Mouse (Mus musculus) CH12.LX (cell line): ENCODE measurements at regions not wholly inside any gene's neighbourhood (a gene's known extent, or its start where the extent isn't known, plus 50 kb on each side); places are given as distances from the start of the nearest gene placed in this dataset.

Experiments
- CTCF ChIP-seq, 2 experiments: IDR thresholded peaks in 1 of 2; conservative IDR thresholded peaks in 1 of 2; 2 replicates each; pipeline ENCODE4 v1.5.1; 2011 to 2012; ENCODE audit warnings: low read depth in 2 of 2, low read length in 2 of 2, improper control_type of control experiment in 1 of 2, inconsistent platforms in 1 of 2, mild to moderate bottlenecking in 1 of 2, moderate library complexity in 1 of 2
- MXI1 ChIP-seq: IDR thresholded peaks from 2 replicates; pipeline ENCODE4 v1.6.1; 2011; ENCODE audit warnings: mild to moderate bottlenecking, low read depth, low read length, improper control_type of control experiment
- POLR2A ChIP-seq: IDR thresholded peaks from 2 replicates; pipeline ENCODE4 v1.6.1; 2011; ENCODE audit warnings: low read depth, mild to moderate bottlenecking, improper control_type of control experiment, low read length

GRCm38 (mm10) chr1:183749126-183749525 lies 264.0 kb upstream of the Dusp10 start:
- TF ChIP-seq MXI1 (no peak), POLR2A (no peak), CTCF (conservative IDR thresholded peaks at IDR 0.05 in 1 of 2, IDR thresholded peaks at IDR 0.05 in 1 of 2; ENCODE audit: low read depth in 2 of 2, low read length in 2 of 2) (no peak; a peak in 1 of 4 replicates)
